Mouse (Mus musculus): ENCODE data around the gene Ppp1r2.

DNA sequence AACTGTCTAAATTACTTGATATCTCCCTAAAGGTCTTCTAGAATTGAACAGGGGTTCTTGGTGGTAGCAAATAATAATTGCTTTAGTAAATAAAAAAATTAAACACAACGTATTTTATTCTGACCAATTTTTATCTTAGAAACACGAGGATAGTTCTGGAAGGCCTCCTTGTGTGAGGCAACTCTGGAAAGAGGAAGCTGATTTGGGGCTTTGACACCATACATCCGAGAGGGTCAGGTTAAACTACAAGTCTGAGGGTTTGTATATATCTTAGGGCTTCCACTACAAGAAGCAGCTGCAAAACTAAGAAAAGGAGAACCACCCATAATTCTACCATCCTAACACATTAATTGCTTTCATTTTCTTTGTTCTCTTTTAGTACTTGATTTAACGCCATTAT, 18.7 kb upstream of the Ppp1r2 start:
- TF ChIP-seq CTCF (IDR thresholded peaks at IDR 0.05; ENCODE audit: low read depth) (no peak), EP300 (IDR thresholded peaks at IDR 0.05; ENCODE audit: low read depth) (no peak)
